Mouse (Mus musculus) stomach, postnatal 0 days (tissue): Measurements from ENCODE around the gene B3galt1.

Source experiments
- CTCF ChIP-seq: IDR thresholded peaks from 2 replicates; pipeline ENCODE4 v1.5.1; 2016; ENCODE audit warnings: antibody characterized with exemption, low read depth, mild to moderate bottlenecking, moderate library complexity
- EP300 ChIP-seq: optimal IDR thresholded peaks from 2 replicates; pipeline ENCODE3; 2016; ENCODE audit warnings: antibody characterized with exemption

GRCm38 (mm10) chr2:68091559-68091958, 525.9 kb downstream of the B3galt1 start:
- TF ChIP-seq CTCF (no peak), EP300 (no peak)
